Mouse (Mus musculus): ENCODE results near the gene Tead2.
"Not testable (repeated sequence)": the region's sequence is repeated elsewhere in the genome, so short reads cannot be mapped to it uniquely, and the experiment has no call there.

Gene Tead2

DNA sequence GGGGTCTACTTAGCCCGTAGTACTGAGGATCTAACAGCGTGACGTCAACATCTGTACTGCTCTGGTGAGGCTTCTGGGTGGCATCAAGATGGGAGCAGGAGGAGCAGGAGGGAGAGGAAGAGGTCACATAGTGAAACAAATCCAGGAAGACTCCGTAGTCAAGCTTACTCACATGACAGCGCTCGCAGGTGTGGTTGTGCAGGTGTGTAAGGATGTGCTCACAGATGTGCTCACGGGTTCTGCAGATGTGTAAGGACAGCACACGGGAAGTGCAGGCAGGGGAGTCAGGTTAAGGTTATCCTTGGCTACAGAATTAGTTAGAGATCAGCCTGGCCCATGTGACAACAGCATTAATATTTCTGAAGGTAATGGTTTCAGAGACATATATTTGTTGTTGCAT, 38.3 kb downstream of the Tead2 start:
- DNase-seq (ENCODE audit: extremely low spot score, low read depth, low spot score) = no peak

DNA sequence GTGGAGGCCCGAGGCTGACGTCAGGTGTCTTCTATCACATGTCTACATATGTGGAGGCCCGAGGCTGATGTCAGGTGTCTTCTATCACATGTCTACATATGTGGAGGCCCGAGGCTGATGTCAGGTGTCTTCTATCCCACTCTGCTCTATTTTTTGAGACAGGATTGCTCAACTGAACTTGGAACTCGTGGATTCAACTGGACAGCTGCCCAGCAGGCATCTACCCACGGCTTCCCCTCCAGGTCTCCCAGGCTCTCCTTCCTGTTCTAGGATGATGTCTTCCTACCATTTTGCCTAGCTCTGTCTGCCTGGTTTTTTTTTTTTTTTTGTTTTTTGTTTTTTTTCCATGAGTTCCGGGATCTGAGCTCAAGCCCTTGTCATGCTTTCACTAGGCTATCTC, 40.3 kb downstream of the Tead2 start:
- not testable (repeated sequence) for DNase-seq (ENCODE audit: extremely low spot score, low read depth, low spot score)

DNA sequence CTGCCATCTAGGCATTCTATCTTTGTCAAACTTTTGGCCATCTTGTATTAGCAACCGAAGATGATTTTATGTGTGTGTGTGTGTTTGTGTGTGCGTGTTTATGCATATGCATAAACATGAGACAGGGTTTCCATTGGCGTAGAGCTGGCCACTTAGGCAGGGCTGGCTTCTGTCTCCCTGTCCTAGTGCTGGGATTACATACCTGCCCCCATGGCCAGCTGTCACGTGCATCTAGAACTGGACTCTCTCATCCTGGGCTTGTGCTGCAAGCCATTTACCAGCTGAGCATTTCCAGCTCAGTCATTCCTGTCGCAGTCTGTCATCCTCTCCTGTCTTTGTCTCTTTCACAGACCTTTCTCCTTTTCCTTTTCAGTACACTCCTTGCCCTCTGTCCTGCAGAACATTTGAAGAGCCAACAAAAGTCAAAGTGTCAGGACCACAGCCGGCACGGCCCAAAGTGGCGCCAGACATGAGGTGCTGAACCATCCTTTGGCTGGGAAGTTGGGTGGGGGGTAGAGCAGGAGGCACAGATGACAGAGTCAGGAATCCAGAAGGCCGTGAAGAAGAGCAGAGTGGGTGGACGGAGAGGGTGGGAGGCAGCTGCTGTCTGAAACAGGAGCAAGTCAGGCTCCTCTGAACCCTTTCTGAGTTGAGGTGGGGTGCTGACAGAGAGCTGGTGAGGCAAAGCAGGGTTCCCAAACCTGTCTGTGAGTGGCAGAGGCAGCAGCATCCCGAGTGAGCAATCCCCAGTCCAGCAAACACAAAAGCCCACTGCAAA, 41.7 kb downstream of the Tead2 start:
- DNase-seq (ENCODE audit: extremely low spot score, low read depth, low spot score) = no peak

DNA sequence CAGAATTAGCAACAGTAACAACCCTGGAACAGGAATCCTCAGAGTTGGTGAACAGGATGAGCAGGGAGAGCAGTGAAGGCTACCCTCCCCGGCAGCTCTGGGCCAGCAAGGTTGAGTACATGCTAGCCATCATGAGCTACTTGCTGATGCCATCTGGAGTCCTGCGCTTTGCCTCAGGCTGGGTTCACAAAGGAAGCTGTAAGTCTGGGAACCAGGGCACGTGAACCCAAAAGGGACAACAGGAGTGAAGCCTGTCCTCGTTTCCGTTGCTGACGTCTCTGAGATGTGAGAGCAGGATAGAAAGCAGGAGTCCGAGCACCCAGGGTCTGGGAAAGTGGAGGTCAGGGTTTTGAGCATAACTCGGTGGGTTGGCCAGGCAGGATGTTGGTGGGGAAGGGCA, 43.7 kb downstream of the Tead2 start:
- DNase-seq (ENCODE audit: extremely low spot score, low read depth, low spot score) = no peak

DNA sequence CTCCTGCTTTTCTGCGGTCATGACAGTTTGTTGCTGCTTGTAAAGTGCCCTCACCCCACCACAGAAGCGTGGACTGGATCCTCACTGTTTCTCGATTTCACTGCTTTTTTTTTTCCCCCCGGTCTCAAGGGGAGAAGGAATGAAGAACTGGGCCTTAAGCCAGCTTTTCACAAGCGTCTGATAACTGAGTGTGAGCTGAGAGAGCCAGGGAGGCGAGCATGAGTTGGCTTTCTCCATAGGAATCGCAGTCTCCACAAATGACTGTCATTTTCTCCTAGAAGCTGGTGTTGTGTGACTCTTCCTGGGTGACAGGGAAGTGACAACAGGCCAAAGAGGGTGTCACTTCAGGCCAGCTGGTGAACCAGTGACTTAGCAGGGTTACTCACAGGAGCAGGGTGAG, 46.7 kb downstream of the Tead2 start:
- no peak for DNase-seq (ENCODE audit: extremely low spot score, low read depth, low spot score)

DNA sequence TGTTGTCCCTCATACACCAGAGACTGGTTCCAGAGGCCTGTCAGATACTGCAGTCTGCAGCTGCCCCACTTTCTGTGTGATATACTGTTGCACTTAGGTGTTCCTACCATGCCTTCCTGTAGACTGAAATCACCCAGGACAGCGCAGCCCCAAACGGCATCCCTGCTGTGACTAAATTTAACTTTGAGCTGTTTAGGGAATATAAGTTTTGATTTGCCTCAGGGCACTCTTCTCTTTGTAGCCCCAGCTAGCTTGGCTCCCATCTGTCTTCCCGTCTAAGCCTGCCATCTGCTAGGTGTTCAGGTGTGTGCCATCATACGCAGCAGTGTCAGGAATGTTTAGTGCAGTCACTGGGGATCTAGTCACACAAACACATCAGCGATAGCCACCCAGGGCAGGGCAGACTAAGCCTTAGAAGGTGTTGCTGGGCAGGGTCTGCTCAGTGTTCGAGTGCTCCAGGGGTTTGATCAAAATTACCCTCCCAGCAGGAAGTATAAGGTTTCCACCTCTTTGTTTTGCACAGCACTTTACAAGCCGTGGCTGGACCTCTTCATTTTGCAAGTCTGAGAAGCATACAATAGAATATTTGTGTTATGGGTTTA, 47.6 kb downstream of the Tead2 start:
- DNase-seq (ENCODE audit: extremely low spot score, low read depth, low spot score) = no peak

DNA sequence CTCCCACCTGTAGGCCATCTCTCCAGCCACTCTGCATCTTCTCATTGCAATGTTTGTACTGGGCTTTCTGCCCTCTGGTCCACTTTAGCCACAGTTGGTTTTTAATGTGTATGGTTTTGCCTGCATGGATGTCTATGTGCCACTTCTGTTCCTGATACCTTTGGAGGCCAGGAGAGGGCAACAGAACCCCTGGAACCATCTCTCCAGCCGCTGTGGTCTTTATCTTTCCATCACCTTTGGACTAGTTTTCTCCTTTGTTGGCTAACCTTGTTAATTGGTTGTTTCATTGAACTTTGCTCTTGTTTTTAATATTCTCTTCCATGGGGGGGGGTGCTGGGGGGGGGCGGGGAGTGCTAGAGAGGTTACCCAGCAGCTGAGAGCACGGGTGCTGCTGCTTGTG, 48.8 kb downstream of the Tead2 start:
- DNase-seq (ENCODE audit: extremely low spot score, low read depth, low spot score) = no peak

DNA sequence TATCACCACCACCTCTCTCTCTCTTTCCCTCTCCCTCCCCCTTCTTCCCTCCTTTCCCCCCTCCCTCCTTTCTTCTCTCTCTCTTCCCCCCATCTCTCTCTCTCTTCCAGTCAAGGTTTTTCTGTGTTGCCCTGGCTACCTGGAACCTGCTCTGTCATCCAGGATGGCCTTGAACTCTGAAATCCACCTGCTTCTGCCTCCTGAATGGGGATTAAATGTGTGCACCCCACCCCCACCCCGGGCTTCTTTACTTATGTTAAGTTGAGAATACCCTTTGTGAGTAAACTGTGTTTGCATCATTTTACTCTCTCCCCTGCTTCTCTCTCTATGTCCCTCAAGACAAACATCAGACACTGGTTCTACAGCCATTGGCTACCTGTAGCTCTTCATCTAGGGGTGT, 50.0 kb downstream of the Tead2 start:
- DNase-seq (ENCODE audit: extremely low spot score, low read depth, low spot score) = no peak

DNA sequence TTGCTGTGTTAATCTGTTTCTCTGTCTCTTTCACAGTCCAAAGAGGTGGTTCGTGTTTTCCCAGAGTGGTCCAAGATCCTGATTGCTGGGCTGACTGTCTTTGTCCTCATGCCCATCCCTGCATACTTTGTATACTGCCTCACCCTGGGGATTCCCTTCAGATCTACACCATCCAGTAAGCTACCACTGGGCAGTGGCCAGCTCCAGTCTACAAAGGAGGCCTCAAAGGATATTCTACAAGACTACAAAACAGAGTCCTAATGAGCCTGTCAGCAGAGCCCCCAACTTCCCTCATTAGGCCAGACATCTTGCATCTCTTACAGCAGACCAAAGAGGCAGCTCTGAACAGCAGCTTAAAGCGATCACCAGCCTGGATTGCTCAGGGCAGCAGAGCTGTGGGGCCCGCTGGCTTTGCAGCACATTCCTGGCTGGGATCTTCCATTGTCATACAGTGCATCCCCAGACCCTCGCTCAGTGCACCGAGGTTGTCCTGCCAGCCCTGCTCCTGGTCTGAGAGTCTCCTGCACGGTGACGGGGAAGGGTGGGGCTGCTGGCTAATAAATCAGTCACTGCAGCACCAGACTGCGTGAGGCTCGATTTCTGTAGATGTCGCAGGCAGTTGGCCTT, 57.3 kb downstream of the Tead2 start:
- DNase-seq (ENCODE audit: extremely low spot score, low read depth, low spot score) = no peak

DNA sequence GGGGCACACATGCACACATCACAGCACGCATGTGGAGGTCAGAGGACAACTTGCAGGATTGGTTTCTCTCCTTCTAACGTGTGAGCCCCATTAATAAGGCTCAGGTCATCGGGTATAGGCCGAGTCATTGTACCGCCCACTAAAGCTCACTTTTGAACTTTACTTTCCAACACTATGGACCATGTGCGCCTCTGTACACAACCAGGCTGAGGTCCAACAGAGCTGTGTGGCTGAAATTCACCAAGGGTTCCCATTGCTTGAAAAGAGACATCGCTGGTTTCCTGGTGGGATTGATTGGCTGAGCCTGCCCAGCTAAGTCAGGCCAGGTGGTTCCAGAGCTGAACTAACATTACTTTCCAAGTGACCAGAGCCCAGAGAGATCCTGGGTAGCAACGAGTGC, 58.1 kb downstream of the Tead2 start:
- DNase-seq (ENCODE audit: extremely low spot score, low read depth, low spot score) = no peak

DNA sequence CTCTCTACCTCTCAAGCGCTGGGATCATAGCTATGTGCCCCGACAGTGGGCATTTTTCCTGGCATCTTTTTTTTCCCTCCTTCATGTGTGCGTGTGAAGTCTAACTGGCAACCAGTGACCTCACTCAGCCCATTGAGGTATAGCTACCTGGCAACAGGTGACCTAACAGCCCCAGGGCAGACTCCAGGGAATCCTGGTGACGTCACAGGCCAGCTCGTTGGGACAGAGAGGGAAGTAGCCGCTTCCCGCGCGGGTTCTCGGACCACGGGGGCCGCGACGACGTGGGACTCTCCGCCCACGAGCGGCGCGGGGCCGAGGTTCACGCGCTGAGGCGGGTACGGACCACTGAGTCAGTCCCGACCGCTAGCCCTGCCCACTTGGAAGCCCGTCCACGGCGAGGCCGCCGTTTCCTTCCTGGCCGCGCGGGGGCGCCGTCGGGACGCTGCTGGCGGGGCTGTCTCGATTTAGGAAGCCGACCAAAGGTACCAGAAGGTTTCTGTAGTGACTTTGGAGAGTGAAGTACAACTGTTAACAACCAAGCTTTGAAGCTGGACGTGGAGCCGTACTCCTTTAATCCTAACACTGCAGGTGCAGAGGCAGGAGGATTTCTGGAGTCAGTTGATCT, 61.7 kb downstream of the Tead2 start, which contains the start of gene Slc6a21:
Gene Slc6a21 (plus strand): TSS at position 378 of the 625 bp plus-strand sequence.
- DNase-seq (ENCODE audit: extremely low spot score, low read depth, low spot score) = no peak
